Mouse (Mus musculus) bone marrow, adult 2 months (tissue): Measurements from ENCODE around the gene Tbrg4. TPM values are rescaled to one million over a fixed set of nuclear protein-coding genes. Genes with fewer than 3 reads are reported as not detected.

Experiments used
- H3K27ac ChIP-seq: fragments of 200-500 bp; 2 replicates; pipeline ENCODE4 v1.5.1; 2012; ENCODE audit warnings: low read depth, mild to moderate bottlenecking, control low read depth, inconsistent platforms, low read length; ENCODE audit not compliant: control insufficient read depth, poor library complexity, insufficient read depth
- H3K4me1 ChIP-seq: fragments of 200-500 bp; 2 replicates; pipeline ENCODE4 v1.6.1; 2011; ENCODE audit warnings: low read length; ENCODE audit not compliant: control insufficient read depth, insufficient read depth
- H3K4me3 ChIP-seq: fragments of 200-500 bp; replicated peaks from 2 replicates; pipeline ENCODE3; 2011; ENCODE audit warnings: mild to moderate bottlenecking, low read depth, low read length, control low read depth; ENCODE audit not compliant: control insufficient read depth
- CTCF ChIP-seq: fragments of 200-500 bp; IDR thresholded peaks from 2 replicates; pipeline ENCODE4 v1.5.1; 2011; ENCODE audit warnings: low read length, control low read depth; ENCODE audit not compliant: control insufficient read depth, insufficient read depth
- POLR2A ChIP-seq: fragments of 200-500 bp; IDR thresholded peaks from 2 replicates; pipeline ENCODE4 v1.6.1; 2011; ENCODE audit warnings: low read depth, mild to moderate bottlenecking, control low read depth, low read length, borderline replicate concordance; ENCODE audit not compliant: control insufficient read depth
- WGBS: fragments of 180-500 bp; shearing (Covaris S2); methylation state at CpG from one replicate; pipeline ENCODE4 v1.1.7; 2018; 5-methylcytosine and 5-hydroxymethylcytosine counted together
- polyA plus RNA-seq: library from polyadenylated mRNA; stranded (reverse); fragments of >200 nt; gene quantifications from 2 replicates; pipeline ENCODE4 v1.2.4, GENCODE M21; 2011; ENCODE audit warnings: low replicate concordance; ENCODE audit not compliant: missing spikeins, insufficient read depth, insufficient read length

Tbrg4 gene
- 42.4 and 68.1 TPM in 2 replicates for polyA plus RNA-seq

DNA sequence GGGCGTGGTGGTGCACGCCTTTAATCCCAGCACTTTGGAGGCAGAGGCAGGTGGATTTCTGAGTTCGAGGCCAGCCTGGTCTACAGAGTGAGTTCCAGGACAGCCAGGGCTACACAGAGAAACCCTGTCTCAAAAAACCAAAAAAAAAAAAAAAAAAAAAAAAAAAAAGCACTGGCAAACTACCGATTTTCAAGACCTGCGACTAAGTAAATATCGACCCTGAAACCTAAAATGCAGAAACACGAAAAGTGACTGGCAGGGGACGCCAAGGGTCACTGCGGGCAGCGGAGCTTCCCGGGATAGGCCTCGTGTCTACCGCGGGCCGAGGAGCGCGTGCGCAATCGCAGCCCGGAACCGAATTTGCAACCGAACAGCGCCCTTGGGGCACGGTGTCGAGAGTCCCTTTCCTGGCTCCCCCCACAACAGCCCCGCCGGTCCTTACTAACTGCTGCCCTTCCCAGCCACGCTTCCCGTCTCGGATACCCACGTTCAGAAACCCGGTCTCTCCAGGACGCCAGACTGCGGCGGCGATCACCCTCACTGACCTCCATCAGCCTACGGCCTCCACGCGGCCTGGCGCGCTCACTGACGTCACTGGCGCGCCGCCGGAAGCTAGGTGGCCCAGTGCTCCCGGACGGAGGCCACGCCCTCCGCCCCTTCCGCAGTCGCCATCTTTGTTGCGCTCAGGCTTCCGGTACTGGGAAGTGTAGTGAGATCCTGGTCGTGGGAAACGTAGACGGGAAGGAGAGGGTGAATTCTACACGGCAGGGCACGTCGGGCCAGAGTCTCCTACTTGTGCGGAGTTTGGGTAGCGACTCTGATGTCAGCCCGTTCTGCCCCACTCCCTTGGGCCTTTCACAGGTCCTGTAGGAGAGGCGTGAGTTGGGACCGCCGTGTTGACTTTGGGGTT, at the start of gene Tbrg4:
Tbrg4 (minus strand) TSS at position 590 of the 910 bp plus-strand sequence.
- under 1% methylated on average over 66 of the region's 66 CpGs for WGBS

DNA sequence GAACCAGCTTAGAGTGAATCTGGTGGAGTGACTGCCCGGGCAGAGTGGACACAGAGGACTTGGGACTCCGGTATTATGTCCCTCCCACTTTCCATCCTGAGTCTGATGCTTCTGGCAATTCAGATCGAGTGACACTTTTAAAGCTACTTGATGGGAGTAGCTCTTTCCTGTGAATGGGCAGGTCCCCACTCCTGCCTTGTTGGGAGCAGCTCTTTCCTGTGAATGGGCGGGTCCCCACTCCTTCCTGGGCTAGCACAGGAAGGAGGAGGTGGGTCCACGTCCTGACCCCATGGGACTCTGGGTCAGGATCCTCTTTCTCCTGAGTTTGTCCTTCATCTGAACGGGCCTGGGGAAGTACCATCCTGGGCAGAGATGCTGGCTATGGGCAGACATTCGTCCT, 49.5 kb upstream of the Tbrg4 start:
- 39% methylated on average over 7 of the region's 7 CpGs for WGBS
- no peak overlapping the region for H3K4me3 ChIP-seq
- no peaks in the 10 kb centered on the region; the same call in 1 of the 2 replicates for H3K4me1 ChIP-seq
- H3K27ac ChIP-seq, result no peak overlapping the region
- TF ChIP-seq CTCF (no peak), POLR2A (no peak)

More for the DNA sequence above, at the start of gene Tbrg4:
- Histone ChIP-seq H3K4me3 (peak within 1 kb of the TSS; percentile 90), H3K4me1 (peaks cover 6% of the 10 kb centered on the region; the same call in 1 of the 2 replicates), H3K27ac (peak within 1 kb of the TSS; percentile 96)
- TF ChIP-seq CTCF, result no peak
- peak; percentile 72; the same call in 1 of the 2 replicates for TF ChIP-seq POLR2A

DNA sequence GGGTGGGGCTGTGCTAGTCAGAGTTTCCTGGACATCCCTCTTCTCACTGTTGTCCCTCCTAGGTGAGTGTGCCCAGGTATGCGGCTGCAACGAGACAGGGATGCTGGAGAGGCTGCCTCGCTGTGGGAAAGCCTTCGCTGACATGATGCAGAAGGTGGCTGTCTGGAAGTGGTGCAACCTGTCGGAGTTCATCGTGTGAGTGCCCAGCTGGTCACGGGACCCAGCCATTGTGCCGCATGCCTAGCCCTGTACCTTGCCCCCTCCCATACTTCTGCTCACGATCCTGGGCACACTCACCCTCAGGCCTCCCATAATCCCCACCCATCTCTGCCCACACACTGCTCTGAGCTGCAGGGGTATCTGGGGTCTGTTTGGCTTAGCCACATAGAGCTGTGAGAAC, 48.8 kb upstream of the Tbrg4 start:
- H3K27ac ChIP-seq, result no peak overlapping the region
- WGBS, result 84% methylated on average over 9 of the region's 9 CpGs
- no peaks in the 10 kb centered on the region; the same call in 1 of the 2 replicates for H3K4me1 ChIP-seq
- no peak overlapping the region for H3K4me3 ChIP-seq
- no peak for TF ChIP-seq POLR2A
- no peak for TF ChIP-seq CTCF

DNA sequence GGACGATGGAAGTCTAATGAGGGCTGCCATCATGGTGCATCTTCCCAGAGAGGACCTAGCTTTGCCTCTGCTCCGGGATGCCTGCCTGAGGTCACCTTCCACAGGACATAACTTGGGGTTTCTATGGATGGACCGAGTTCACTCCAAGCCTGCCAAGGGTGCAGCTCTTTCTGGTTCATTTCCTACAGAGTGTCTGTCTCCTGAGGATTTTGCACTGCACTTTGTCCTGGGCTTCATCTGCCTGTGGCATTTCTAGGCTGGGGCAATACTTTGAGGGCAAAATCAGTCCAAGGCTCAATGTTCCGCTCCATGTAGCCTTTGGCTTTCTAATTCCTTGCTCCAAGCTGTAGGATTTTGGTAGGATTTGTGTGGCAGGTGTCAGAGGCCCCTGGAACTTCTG, 45.0 kb upstream of the Tbrg4 start:
- no peak for TF ChIP-seq CTCF
- no peak for TF ChIP-seq POLR2A
- Histone ChIP-seq H3K4me1 (no peaks in the 10 kb centered on the region), H3K4me3 (no peak overlapping the region), H3K27ac (no peak overlapping the region)
- 86% methylated on average over 4 of the region's 4 CpGs for WGBS

DNA sequence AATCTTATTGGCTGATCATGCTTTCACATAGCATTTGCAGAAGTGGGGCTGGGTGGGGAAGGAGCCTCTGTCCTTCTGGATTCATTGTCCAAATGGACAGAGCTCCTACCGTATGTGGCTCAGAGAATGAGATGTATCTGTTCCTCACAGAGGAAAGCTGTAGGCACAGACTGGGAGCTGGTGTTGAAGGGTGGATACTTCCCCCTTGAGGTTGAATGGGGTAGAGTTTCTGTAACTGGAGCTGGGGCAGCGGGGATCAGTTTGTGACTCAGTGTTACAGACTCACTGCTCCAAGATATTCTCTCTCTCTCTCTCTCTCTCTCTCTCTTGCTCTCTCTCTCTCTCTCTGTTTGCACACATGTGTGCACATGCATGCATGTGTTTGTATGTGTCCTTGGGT, 44.2 kb upstream of the Tbrg4 start:
- Histone ChIP-seq H3K4me1 (no peaks in the 10 kb centered on the region), H3K27ac (no peak overlapping the region), H3K4me3 (no peak overlapping the region)
- TF ChIP-seq POLR2A, result no peak
- no peak for TF ChIP-seq CTCF
- WGBS, result 55% methylated on average over 2 of the region's 2 CpGs

DNA sequence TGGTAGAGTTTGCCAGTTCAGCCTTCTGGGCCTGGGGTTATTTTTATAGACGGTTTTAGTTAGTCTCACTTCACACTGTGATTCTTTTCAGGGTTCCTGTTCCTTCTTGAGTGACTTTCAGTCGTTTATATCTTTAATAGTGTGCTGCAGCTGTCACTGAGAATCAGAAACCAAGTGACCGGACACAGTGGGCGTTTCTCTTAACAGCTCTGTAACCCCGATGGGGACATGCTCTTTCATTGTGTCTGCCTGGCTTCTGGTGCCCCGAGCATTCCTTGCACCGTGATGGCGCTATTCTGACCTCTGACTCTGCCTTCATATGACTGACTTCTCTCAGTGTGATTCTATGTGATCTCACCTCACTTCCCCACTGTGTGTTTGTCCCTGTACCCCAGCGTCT, 43.2 kb upstream of the Tbrg4 start:
- Histone ChIP-seq H3K4me3 (no peak overlapping the region), H3K4me1 (no peaks in the 10 kb centered on the region), H3K27ac (no peak overlapping the region)
- TF ChIP-seq CTCF (no peak), POLR2A (no peak)
- WGBS, result 59% methylated on average over 9 of the region's 9 CpGs

DNA sequence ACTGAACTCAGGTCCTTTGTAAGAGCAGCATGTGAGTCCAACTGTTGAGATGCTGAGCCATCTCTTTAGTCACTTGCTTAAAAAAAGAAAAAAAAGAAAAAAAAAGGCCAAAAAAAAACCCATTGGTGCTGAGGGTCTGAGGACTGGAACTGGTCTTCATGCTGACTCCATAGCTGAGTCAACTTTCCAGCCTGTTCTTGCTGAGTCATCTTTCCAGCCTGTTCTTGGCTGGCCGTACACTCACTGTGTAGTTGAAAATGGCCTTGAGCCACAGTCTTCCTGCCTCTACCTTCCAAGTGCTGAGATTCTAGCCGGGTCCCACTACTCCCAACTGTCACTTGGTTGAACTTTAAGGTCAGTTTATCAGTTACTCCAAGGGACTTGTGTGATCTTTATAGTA, 40.8 kb upstream of the Tbrg4 start:
- WGBS, result 58% methylated on average over 2 of the region's 2 CpGs
- Histone ChIP-seq H3K4me1 (no peaks in the 10 kb centered on the region; the same call in 1 of the 2 replicates), H3K27ac (no peak overlapping the region), H3K4me3 (no peak overlapping the region)
- TF ChIP-seq POLR2A (no peak), CTCF (no peak)

DNA sequence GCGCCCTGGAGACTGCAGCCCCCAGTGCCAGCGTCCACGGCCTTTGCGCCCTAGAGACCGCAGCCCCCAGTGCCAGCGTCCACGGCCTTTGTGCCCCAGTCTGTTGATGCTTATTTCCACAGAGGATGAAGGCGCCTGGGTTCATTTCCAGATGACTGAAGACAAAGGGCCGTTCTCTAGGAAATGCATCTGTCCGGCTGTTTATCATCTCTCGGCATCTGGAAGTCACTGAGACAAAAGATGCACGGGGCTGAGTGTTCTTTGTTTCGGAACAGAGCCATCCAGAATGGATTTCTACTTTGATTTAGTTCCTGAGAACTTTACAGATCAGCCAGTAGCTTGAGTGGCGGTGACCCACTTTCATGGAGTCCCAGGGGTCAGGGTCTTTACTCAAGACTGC, 35.3 kb upstream of the Tbrg4 start:
- no peak overlapping the region for H3K4me3 ChIP-seq
- H3K27ac ChIP-seq, result no peak overlapping the region
- WGBS, result 74% methylated on average over 14 of the region's 14 CpGs
- H3K4me1 ChIP-seq, result no peaks in the 10 kb centered on the region; the same call in 1 of the 2 replicates
- TF ChIP-seq CTCF, result no peak
- TF ChIP-seq POLR2A, result no peak
